Mouse (Mus musculus): ENCODE data around the gene Sptbn4. TPM values are rescaled to one million over a fixed set of nuclear protein-coding genes. Genes with fewer than 3 reads are reported as not detected.
A peak's percentile ranks its signal among the peaks of the same experiment; 100 is the strongest.

Sptbn4 gene
- total RNA-seq, 2 experiments from 2014 or later, result 0.08 to 0.42 TPM

DNA sequence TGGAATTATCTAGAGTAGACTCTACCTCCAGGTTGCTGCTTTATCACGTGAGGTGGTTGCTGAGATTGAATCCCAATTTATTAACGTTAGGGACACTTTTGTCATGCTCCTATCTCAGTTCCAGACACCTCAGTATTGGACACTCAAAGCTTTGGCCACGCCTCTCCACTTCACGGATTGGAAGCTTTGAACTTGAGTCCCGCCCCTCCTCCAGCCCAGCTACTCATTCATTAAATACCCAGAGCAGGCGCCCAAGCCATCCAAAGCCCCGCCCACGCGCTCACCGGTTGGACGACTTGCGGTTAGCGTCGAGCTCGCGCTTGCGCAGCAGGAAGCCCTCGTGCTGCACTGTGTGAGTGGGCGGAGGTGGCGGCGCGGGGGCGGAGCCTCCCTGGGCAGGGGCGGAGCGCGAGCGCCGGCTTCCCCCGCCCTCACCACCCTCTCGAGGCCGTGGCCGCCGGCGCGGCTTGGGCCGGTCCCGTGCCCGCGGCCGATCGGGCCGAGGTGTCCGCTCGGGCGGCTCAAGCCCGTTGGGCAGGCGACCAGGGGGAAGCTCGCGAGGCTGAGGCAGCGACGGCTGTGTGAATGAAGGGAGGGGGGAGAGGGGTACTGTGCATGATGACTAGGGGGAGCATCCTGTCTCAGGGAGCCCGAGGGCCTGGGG, 86.1 kb downstream of the Sptbn4 start:
- DNase-seq (ENCODE audit: low spot score), result peak; percentile 98
- intact Hi-C loops (cut with DNase I), result loop anchor here (5.0 kb wide), 1 partner anchor 86 kb away; the partner anchor contains the start of genes Blvrb and Sptbn4

DNA sequence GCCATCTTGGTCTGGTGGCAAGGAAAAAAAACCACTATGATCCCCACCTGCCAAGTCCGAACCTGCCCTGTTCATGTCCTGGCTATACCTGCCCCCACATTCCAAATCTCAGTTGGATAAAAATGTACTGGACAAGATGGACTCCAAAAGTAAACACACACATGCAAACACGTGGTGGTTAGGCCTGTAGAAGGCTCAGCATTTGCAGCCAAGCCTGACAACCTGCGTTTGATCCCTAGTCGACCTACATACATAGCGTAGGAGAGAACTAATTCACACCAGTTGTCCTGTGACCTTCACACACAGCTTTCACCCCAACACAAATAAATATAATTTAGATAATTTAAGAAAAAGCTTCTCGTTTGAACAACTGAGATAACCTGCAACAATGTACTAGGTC, 86.7 kb downstream of the Sptbn4 start:
- no peak for DNase-seq (ENCODE audit: low spot score)
- intact Hi-C loops (cut with DNase I), result loop anchor here (5.0 kb wide), 1 partner anchor 87 kb away; the partner anchor contains the start of genes Blvrb and Sptbn4

DNA sequence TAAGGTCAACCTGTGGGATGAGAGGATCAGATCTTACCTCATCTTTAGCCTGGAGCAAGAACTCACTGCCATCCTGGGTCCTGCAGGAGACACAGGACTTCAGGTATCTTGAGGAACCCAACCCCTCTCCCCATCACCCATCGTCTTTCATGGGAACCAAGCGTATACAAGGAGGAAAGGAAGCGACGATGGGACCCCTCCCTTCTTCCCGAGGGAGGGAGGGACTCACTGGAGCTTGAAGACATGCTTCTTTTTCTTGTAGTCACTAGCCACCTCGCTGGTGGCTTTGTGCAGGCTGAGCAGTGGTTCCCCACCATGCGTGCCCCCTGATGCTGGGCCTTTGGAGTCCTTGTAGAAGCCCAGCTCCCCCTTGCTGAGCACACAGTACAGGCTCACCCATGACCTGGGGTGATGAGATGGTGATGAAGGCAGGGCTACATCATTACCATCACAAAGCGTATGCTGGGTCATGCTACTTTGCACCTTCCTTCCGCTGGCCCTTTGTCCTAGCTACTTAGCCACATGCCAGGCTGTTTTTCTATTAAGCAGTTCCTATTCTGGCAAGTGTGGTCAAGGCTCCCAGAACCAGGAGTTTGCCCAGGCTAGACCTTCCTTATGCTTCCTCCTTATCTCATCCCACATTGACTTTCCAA, 87.7 kb downstream of the Sptbn4 start:
- intact Hi-C loops (cut with DNase I), result loop anchor here (5.0 kb wide), 1 partner anchor 87 kb away; the partner anchor contains the start of genes Blvrb and Sptbn4
- no peak for DNase-seq (ENCODE audit: low spot score)

DNA sequence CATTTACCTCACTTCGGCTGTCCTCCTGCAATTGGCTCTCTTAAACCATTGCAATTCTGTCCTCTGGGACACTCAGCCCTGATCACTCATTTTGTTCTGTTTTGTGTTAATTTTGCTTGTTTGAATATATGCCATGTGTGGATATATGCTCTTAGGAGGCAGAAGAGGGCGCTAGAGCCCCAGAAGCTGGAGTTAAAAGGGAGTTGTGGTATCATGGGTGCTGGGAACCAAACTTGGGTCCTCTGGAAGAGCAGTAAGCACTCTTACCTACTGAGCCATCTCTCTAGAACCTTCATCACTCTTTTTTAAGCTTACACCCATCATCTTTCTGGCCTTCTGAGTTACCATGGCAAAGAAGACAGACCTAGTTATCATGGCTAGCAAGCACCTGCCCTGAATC, 88.3 kb downstream of the Sptbn4 start:
- no peak for DNase-seq (ENCODE audit: low spot score)
- intact Hi-C loops (cut with DNase I), result no loop called here

DNA sequence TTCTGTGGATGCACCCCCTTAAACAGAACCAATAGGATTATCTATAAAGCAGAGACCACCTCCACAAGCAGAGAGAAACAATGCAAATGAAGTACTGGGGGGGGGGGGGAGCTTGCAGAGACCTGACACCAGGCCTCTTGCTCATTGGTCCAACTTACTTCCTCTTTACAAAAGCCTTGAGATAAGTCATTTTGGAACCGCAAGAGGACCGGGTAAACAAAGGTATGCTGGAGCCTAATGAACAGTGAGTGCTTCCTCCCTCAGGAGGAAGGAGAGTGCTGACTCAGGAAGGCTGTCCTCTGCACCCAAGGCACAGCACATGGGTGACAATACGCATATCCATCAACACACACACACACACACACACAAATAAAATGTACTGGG, 89.9 kb downstream of the Sptbn4 start:
- DNase-seq (ENCODE audit: low spot score), result no peak
- intact Hi-C loops (cut with DNase I), result no loop called here

DNA sequence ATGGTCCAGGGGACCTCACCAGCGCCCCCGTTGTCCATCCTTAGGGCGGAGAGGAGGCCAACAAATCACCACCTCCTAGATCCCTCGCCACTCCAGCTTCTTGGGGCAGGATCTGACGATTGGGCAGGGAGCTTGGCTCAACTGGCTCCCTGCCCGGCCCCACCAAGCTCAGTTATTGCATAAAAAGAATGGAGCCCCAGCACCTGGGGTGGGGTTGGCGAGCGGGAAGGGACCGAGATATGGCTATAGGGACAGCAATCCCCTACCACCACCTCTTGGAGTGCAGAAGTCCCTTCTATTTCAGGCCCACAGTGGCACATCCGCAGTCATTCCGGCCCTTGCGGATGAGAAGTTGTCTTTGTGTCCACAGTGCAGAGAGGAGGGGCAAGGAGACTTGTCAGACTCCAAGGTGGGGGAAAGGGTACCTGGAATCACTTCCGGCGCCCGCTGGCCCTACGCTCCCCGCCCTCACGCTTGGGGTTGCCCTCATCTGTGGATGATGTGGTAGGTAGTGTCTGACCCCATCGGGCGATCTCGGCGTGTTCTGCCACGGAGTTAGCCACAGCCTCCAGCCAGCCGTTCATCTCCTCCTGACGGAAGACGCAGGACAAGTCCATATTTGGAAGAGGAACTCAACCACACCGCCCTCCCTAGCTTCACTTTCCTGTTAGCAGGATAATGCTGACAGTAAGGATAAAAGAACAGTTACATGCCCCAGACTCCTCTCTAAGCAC, 90.5 kb downstream of the Sptbn4 start, which contains the start of gene Gm20479:
TSS of gene Gm20479 (minus strand) at position 559 of the 734 bp plus-strand sequence.
- DNase-seq (ENCODE audit: low spot score), result no peak

DNA sequence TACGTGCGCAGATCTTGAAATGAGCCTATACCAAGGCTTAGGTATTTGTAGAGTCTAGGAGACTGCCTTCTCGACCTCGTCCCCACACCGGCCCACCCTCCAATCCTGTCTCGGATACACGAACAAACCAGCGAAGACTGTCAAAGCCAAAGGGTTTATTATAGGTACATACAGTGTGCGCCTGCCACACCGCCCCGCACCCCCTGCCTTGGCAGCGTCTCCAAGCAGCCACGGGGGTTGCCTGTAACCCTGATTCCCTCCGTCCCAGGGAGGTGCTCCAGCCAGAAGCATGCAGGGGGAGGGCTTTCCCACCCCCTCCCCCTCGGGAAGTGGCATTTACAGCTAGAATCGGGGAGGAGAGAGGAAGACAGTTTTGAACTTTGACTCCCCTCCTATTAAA, 91.2 kb downstream of the Sptbn4 start:
- intact Hi-C loops (cut with DNase I), result no loop called here
- DNase-seq (ENCODE audit: low spot score), result no peak

More for the DNA sequence above, 90.5 kb downstream of the Sptbn4 start, which contains the start of gene Gm20479:
- intact Hi-C loops (cut with DNase I), result no loop called here

DNA sequence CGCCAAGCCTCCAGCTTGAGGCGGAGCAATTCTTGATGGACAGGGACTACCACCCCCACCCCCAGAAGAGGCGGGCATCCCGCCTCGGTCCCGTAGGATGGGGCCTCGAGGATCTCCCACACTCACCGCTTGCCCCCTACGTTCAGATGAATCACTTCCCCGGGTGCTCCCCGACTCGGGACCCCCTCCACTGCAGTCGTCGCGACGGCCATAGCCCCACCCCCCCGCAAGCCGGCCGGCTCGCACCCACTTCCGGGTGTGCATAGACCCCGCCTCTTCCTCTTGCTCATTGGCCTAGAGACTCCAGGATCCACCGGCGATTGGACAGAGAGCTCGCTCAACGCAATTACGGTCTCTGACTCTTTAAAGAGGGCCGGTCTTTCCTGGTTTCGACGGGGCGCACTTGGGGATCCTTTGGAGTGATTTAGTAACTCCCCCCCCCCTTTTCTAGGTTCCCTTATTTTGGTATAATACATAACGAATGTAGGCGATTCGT, 91.7 kb downstream of the Sptbn4 start, which contains the start of gene Shkbp1:
TSS of gene Shkbp1 (minus strand) at position 275 of the 496 bp plus-strand sequence.
- intact Hi-C loops (cut with DNase I), result no loop called here
- DNase-seq (ENCODE audit: low spot score), result peak; percentile 82

DNA sequence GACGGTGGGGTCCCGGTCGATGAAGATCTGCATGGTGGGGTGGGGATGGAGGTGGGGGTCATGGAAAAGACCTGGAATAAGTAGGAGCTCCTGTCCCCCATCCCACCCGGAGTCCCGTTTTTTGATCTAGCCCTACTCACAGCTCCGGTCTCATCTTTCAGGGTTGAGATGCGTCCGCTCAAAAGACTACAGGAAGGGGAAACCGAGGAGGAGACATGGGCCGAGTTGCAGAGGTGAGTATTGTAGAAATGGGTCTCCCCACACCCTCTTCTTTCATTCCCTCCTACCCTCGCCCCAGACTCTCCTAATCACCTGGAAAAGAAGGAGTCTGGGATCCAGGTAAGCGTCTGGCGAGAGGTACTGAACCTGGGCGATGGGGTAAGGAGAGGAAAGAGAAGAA, 92.2 kb downstream of the Sptbn4 start:
- DNase-seq (ENCODE audit: low spot score), result no peak
- intact Hi-C loops (cut with DNase I), result no loop called here

DNA sequence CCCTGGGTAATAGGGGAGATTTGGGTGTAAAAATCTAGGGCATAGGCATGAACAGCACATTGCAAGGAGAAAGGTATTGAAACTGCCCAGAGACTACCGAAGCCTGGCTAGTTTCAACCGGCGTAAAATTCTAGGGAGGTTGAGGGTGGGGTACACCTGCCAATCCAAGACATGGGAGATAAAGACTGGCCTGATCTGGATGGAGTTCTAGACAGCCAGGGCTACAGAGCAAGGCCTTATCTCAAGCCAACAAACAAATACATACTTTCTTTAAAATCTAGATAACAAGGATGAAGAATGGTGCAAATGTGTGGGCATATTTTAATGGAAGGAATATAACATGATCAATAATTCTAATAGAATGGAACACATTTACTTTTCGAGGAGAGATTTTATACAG, 92.7 kb downstream of the Sptbn4 start:
- DNase-seq (ENCODE audit: low spot score), result no peak
- intact Hi-C loops (cut with DNase I), result no loop called here

DNA sequence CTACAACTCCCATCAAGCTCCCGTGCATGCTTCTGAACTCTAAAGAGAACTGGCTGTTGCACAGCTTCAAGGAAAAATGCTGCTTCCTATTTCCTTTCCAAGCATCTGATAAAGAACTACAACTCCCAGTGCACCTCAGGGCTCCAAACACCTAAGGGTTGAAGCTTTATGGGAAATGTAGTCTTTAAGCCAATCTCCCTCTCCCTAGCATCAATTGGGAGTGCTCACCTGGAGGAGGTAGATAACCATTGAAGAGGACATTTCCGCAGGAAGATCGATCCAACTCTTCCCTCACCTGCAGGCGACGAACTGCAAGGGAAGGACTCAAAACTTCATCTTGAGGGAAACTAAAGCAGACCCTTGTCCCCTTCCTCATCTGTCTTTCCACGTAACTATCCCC, 93.3 kb downstream of the Sptbn4 start:
- no peak for DNase-seq (ENCODE audit: low spot score)
- intact Hi-C loops (cut with DNase I), result no loop called here

DNA sequence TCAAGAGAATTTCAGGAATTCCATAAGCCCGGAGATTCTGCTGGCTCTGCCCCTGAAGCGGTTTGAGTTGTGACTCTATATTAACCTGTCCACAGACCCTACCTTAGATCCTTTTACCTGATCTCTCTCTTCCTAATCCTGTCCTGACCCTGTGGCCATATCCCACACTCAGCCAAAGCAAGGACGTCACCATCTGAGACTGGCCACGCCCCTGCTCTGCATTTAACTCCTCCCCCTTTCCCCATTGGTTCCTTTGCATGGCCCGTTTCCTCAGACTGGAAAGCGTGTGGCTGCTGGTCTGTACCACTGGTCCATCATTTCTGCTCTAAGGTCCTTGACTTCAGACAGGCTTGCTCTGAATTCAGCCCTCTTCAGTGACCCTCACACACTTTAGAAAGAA, 102.0 kb downstream of the Sptbn4 start:
- intact Hi-C loops (cut with DNase I), result no loop called here
- DNase-seq (ENCODE audit: low spot score), result no peak

DNA sequence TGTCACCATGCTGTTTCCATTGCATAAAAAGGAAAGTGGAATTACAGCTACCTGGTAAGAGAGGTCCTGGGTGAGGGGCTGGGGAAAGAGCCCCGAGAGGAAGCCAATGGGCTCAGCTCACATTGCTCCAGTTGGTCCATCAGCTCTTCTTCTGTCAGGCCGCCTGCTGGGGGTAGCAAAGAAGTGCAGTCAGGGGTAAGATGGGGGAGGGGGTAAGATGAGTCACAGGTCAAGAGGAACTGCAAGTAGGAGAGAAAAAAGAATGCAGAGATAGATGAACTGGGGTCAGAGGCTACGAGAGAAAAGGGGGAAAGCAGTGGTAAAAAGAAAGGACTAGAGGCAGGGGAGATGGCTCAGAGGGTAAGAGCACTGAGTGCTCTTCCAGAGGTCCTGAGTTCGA, 104.9 kb downstream of the Sptbn4 start:
- DNase-seq (ENCODE audit: low spot score), result no peak
- intact Hi-C loops (cut with DNase I), result no loop called here

DNA sequence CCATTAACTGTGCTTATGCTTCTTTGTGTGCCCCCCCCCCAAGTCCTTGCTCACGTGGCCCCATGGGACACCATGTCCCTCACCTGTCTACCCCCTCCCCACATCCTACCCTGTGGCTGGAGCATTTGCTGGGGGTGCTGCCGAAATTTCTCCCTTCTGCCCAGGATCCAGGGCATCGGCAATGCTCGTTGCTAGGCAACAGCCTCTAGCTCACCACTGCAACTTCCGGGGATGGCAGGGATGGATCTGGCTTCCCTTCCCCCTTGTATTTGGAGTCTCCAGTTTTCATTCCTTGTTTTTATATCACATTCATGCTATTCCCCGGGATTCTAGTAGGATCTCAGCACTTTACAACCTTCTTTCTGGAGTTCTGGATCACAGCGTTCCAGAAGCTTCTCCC, 108.0 kb downstream of the Sptbn4 start:
- intact Hi-C loops (cut with DNase I), result loop anchor here (5.0 kb wide), 3 partner anchors 63 to 348 kb away; partner anchors contain the start of genes Blvrb, Sptbn4 and Zfp607b
- DNase-seq (ENCODE audit: low spot score), result no peak

DNA sequence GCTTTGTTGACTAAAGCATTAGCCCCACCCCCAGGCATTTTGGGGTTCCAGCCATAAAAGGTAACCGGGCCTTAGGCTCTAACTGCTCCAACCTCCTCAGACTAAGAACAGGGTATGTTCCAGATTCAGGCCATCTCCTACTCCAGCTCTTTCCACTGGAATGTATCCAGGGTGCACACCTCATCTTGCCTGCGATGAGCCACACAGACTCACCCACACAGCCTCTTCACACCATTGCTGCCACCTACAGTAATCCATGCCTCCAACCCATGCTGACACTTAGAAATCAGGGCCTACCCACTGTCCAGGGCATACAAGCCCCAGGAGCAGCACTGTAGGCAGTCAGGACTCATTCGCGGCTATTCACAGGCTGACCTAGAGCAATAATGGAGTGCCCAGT, 108.4 kb downstream of the Sptbn4 start:
- DNase-seq (ENCODE audit: low spot score), result no peak
- intact Hi-C loops (cut with DNase I), result loop anchor here (5.0 kb wide), 3 partner anchors 63 to 348 kb away; partner anchors contain the start of genes Blvrb, Sptbn4 and Zfp607b

DNA sequence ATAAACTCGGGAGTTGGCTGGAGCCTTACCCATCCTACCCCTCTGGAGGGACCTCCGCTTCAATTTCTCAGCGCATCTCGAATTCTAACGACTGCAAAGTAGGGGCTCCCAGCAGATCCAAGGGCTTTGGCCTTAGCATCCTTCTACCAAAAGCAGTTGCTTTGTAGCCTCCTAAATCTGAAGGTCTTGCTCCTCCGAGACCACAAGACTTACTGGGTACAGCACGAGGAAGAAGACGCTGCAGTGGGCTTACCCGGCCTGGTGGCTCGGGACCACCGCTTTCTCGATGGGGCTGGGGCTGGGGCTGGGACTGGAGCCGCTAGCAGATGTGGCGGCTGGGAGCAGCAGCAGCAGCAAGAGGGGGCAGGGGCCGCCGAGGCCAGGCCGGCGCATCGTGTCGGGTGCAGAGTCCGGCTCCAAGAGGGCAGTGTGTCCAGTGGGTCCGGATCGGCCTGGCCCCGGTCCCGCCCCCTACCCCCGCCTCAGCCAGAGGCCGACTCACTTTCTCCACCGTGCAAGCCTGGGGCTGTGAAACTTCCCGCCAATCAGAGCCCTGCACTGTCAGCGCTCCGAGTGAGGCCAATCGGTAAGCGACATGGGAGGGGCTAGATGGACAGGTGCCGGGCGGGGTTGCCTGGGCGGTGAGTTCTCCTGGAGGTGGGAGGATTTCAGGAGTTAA, 110.2 kb downstream of the Sptbn4 start, which contains the start of gene Ltbp4:
TSS of gene Ltbp4 (minus strand) at position 518 of the 679 bp plus-strand sequence.
- intact Hi-C loops (cut with DNase I), result loop anchor here (2.0 to 5.0 kb wide), 4 partner anchors 65 to 350 kb away; partner anchors contain the start of genes Blvrb, Sptbn4 and Zfp607b
- DNase-seq (ENCODE audit: low spot score), result no peak

DNA sequence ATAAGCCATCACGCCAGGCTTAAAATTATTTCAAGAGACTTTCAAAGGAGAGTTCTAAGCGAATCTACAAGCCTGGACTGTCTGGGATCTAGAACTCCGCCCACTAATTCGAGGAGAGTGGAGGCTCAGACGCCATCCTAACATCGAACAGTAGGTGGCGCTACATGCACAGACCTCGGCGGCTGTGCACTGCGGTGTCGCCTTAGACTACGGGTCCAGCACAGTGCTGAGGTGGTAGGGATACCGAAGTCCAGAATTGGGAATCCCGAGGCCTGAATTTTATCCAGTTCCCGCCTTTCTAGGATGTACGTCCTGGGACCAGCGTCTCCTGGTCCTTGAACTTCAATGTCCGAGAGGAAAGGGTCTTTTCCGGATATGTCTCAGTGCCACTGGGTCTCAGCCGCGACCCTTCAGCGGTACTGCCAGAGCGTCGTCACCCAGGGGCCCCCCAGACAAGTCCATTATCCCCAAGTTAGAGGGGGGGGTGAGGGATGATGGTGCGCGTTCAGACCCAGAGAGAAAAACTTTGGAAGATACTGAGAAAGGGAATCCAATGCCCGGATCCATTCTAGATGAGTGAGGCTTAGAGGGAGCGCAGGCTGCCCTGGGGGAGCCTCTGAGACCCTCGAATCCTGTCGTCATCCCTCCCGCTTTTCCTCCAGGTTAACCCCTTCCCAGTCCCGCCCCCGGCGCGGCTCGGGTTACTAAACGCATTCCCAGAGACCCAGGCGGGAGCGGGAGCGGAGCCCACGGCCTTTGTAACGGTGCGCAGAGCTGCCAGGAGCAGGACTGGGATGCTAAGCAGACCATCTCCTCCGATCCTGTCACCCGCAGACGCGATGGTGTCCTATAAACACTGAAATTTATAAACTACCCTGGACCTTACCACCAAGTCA, 111.3 kb downstream of the Sptbn4 start:
- intact Hi-C loops (cut with DNase I), result loop anchor here (1.0 to 5.0 kb wide), 5 partner anchors 48 to 351 kb away; partner anchors contain the start of genes Blvrb, Sptbn4 and Zfp607b
- DNase-seq (ENCODE audit: low spot score), result peak; percentile 81

DNA sequence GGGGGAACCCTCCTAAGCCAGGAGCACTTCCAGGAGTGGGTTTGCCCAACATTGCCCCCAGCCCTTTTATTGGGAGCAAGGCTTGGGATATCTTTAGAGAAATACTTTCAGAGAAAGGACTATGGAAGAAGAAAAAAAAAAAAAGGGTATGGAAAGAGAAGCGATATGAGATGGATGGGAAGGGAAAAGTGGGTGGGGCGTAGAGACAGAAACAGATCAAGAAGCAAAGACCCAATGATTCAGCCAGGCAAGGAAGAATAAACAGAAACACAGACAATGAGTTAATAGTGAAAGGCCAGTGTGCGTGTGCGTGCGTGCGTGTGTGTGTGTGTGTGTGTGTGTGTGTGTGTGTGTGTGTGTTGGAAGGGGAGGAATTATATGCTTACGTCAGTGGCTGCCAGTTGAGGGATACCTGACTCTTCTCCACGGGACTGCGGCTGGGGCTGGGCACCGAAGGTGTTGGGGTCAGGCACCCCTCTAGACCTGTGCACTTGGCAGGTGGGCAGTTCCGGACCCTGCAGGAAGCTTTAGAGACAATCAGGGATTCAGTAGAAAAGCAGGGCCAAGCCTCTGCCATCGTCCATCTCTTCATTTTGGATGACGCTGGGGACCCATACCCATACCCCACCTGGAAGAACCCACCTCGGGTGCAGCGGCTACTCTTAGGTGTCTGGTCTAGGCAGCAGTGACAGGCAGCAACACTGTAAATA, 112.3 kb downstream of the Sptbn4 start:
- intact Hi-C loops (cut with DNase I), result loop anchor here (5.0 kb wide), 3 partner anchors 67 to 352 kb away; partner anchors contain the start of genes Blvrb, Sptbn4 and Zfp607b
- no peak for DNase-seq (ENCODE audit: low spot score)
